Mouse (Mus musculus) lung, adult 2 months (tissue): ENCODE results near the gene Cfap61.

Source experiments
- CTCF ChIP-seq: fragments of 200-500 bp; IDR thresholded peaks from 2 replicates; pipeline ENCODE4 v1.5.1; 2011; ENCODE audit warnings: mild to moderate bottlenecking, low read length, control low read depth; ENCODE audit not compliant: insufficient read depth
- POLR2A ChIP-seq: fragments of 200-500 bp; IDR thresholded peaks from 2 replicates; pipeline ENCODE4 v1.6.1; 2011; ENCODE audit warnings: low read depth, mild to moderate bottlenecking, control low read depth, low read length, borderline replicate concordance; ENCODE audit errors: extremely low read depth

GRCm38 (mm10) chr2:146073300-146073699 lies 138.7 kb downstream of the Cfap61 start:
- TF ChIP-seq POLR2A (no peak), CTCF (no peak)
